Mouse (Mus musculus) erythroblast, embryonic 14.5 days (primary cell): ENCODE results near the gene Slc6a13. TPM values are rescaled to one million over a fixed set of nuclear protein-coding genes. Genes with fewer than 3 reads are reported as not detected.

Source experiments
- H3K27me3 ChIP-seq: 2 replicates; pipeline ENCODE4 v1.6.1; 2012; ENCODE audit warnings: inconsistent platforms; ENCODE audit not compliant: control insufficient read depth
- H3K36me3 ChIP-seq: 2 replicates; pipeline ENCODE4 v1.6.1; 2012; ENCODE audit warnings: mild to moderate bottlenecking, inconsistent platforms; ENCODE audit not compliant: control insufficient read depth
- H3K4me1 ChIP-seq: 2 replicates; pipeline ENCODE4 v1.6.1; 2012; ENCODE audit warnings: inconsistent platforms; ENCODE audit not compliant: control insufficient read depth
- H3K4me3 ChIP-seq: replicated peaks from 2 replicates; pipeline ENCODE3; 2012; ENCODE audit warnings: moderate library complexity, mild to moderate bottlenecking, inconsistent platforms
- H3K9me3 ChIP-seq: 2 replicates; pipeline ENCODE4 v1.6.1; 2012; ENCODE audit warnings: low read length, inconsistent platforms, mixed read lengths; ENCODE audit not compliant: control insufficient read depth
- GATA1 ChIP-seq: IDR thresholded peaks from 2 replicates; pipeline ENCODE4 v1.6.1; 2012; ENCODE audit warnings: low read length, inconsistent platforms, mixed read lengths
- TAL1 ChIP-seq: IDR thresholded peaks from 3 replicates; pipeline ENCODE4 v1.6.1; 2012; ENCODE audit warnings: low read length, inconsistent platforms, mixed read lengths
- polyA plus RNA-seq: library from polyadenylated mRNA; stranded (reverse); fragments of >175 nt; gene quantifications from 2 replicates; pipeline ENCODE4 v1.2.3, GENCODE M21; 2012

The Slc6a13 gene
- polyA plus RNA-seq, 1 experiment, result 0.39 TPM

DNA sequence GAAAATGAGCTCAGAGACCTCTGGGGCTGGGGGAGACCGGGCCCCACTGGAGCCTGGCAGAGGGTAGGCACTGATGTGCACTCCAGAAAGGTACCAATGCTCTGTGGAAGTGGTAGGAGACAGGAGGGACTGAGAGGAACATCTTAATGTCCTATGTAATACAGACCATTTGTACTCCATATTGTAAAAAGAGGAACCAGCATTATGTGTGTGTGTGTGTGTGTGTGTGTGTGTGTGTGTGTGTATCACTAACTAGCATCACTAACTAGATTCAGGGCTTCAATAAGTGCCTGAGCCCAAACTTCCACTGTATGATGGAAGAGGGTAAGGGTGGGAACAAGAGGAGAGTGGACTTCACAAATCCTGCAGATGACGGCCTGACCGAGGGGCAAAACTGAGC is 85.4 kb downstream of the Slc6a13 start:
- H3K9me3 ChIP-seq, result no peaks in the 10 kb centered on the region
- H3K4me3 ChIP-seq, result no peak overlapping the region
- TF ChIP-seq GATA1 (no peak), TAL1 (no peak)
- no peaks in the 10 kb centered on the region for H3K36me3 ChIP-seq
- no peaks in the 10 kb centered on the region; the same call in 1 of the 2 replicates for H3K27me3 ChIP-seq
- no peaks in the 10 kb centered on the region for H3K4me1 ChIP-seq

Other genes starting within 250 kb of the Slc6a13 start
- 9.7 and 11.0 TPM in 2 replicates for gene Mical3, start 169.2 kb upstream of the Slc6a13 start, polyA plus RNA-seq
- gene Pex26, start 116.6 kb upstream of the Slc6a13 start, polyA plus RNA-seq, result 0.09 and 0.23 TPM in 2 replicates
- gene Tuba8, start 89.5 kb upstream of the Slc6a13 start, polyA plus RNA-seq, result 0.01 and 0.02 TPM in 2 replicates
- gene Usp18, start 54.3 kb upstream of the Slc6a13 start, polyA plus RNA-seq, result 0.15 TPM in 1 of 2 replicates, not detected in the other
- gene Slc6a12, start 42.8 kb downstream of the Slc6a13 start, polyA plus RNA-seq, result not detected in 2 replicates
- not detected in 2 replicates for gene Iqsec3, start 173.5 kb downstream of the Slc6a13 start, polyA plus RNA-seq